Mouse (Mus musculus): ENCODE measurements around the gene Fh1. TPM values are rescaled to one million over a fixed set of nuclear protein-coding genes. Genes with fewer than 3 reads are reported as not detected.

Fh1 gene
- total and polyA plus RNA-seq, 3 experiments, result 159 to 186 TPM; not detected in 1

- no peak for DNase-seq (ENCODE audit: low read depth, low spot score)
- no peaks in the 10 kb centered on the region for H3K4me1 ChIP-seq (ENCODE audit: control insufficient read depth in 1 of 2, insufficient read depth in 2 of 2, low read length in 2 of 2)
- no peak for TF ChIP-seq RCOR1 (IDR thresholded peaks at IDR 0.05; ENCODE audit: low read depth, low read length)
- TF ChIP-seq ETS1 (IDR thresholded peaks at IDR 0.05; ENCODE audit: low read depth, low read length), result no peak
- TF ChIP-seq NRF1 (IDR thresholded peaks at IDR 0.05; ENCODE audit: insufficient read depth, low read depth, low read length, poor library complexity, severe bottlenecking), result no peak
- no peak for TF ChIP-seq UBTF (IDR thresholded peaks at IDR 0.05; ENCODE audit: borderline replicate concordance, insufficient read depth, low read depth, low read length)
- no peak for TF ChIP-seq KAT2A (conservative IDR thresholded peaks at IDR 0.05; ENCODE audit: low read depth, low read length)
- no peak for TF ChIP-seq USF1 (IDR thresholded peaks at IDR 0.05; ENCODE audit: low read depth, low read length)
- no peak for TF ChIP-seq NELFE (IDR thresholded peaks at IDR 0.05; ENCODE audit: low read depth, low read length)
- no peak for TF ChIP-seq BHLHE40 (IDR thresholded peaks at IDR 0.05; ENCODE audit: borderline replicate concordance, low read depth, low read length)
- no peak for TF ChIP-seq MAFK (IDR thresholded peaks at IDR 0.05; ENCODE audit: borderline replicate concordance, low read depth, low read length)
- no peak for TF ChIP-seq USF2 (IDR thresholded peaks at IDR 0.05; ENCODE audit: borderline replicate concordance in 1 of 2, insufficient read depth in 1 of 2, low read depth in 1 of 2, low read length in 2 of 2)
- no peak for TF ChIP-seq CTCF (IDR thresholded peaks at IDR 0.05 in 2 of 3, conservative IDR thresholded peaks at IDR 0.05 in 1 of 3; ENCODE audit: control insufficient read depth in 1 of 3, insufficient read depth in 1 of 3, low read depth in 2 of 3, low read length in 3 of 3, poor library complexity in 1 of 3, severe bottlenecking in 1 of 3)
- TF ChIP-seq MAX (IDR thresholded peaks at IDR 0.05; ENCODE audit: low read length), result no peak
- no peak for TF ChIP-seq ELF1 (IDR thresholded peaks at IDR 0.05; ENCODE audit: low read depth, low read length)
- TF ChIP-seq MYC (IDR thresholded peaks at IDR 0.05; ENCODE audit: low read depth, low read length), result no peak
- no peak for TF ChIP-seq MXI1 (IDR thresholded peaks at IDR 0.05; ENCODE audit: low read depth, low read length)
- no peak for TF ChIP-seq EP300 (IDR thresholded peaks at IDR 0.05; ENCODE audit: low read depth in 1 of 2, low read length in 2 of 2)
- TF ChIP-seq POLR2A (IDR thresholded peaks at IDR 0.05; ENCODE audit: control insufficient read depth in 1 of 2, insufficient read depth in 1 of 2, low read depth in 1 of 2, low read length in 2 of 2, poor library complexity in 1 of 2), result no peak
- TF ChIP-seq POLR2AphosphoS2 (IDR thresholded peaks at IDR 0.05; ENCODE audit: low read length), result no peak
- no peak for TF ChIP-seq MAZ (IDR thresholded peaks at IDR 0.05; ENCODE audit: low read depth, low read length)
- H3K27ac ChIP-seq (ENCODE audit: control insufficient read depth, low read depth, low read length), result no peak overlapping the region
- H3K27me3 ChIP-seq (ENCODE audit: control insufficient read depth in 1 of 2, insufficient read depth in 2 of 2, low read length in 2 of 2), result no peaks in the 10 kb centered on the region
- H3K36me3 ChIP-seq (ENCODE audit: control insufficient read depth in 1 of 2, insufficient read depth in 2 of 2, low read length in 2 of 2), result peaks cover 0 to 38% of the 10 kb centered on the region in 2 experiments; a peak in 2 of 4 replicates
- H3K79me2 ChIP-seq (ENCODE audit: control insufficient read depth, insufficient read depth, low read length, poor library complexity), result no peaks in the 10 kb centered on the region
- H3K9me3 ChIP-seq (replicated peaks; ENCODE audit: insufficient read depth, low read length), result no peaks in the 10 kb centered on the region
- no peak overlapping the region for H3K4me3 ChIP-seq (ENCODE audit: control insufficient read depth in 1 of 2, insufficient read depth in 1 of 2, low read depth in 2 of 2, low read length in 2 of 2)
- H3K9ac ChIP-seq (ENCODE audit: control insufficient read depth, low read depth, low read length, poor library complexity, severe bottlenecking), result no peak overlapping the region
These were observed 16.7 kb downstream of the Fh1 start for GRCm38 (mm10) chr1:175608708-175609107.

DNA sequence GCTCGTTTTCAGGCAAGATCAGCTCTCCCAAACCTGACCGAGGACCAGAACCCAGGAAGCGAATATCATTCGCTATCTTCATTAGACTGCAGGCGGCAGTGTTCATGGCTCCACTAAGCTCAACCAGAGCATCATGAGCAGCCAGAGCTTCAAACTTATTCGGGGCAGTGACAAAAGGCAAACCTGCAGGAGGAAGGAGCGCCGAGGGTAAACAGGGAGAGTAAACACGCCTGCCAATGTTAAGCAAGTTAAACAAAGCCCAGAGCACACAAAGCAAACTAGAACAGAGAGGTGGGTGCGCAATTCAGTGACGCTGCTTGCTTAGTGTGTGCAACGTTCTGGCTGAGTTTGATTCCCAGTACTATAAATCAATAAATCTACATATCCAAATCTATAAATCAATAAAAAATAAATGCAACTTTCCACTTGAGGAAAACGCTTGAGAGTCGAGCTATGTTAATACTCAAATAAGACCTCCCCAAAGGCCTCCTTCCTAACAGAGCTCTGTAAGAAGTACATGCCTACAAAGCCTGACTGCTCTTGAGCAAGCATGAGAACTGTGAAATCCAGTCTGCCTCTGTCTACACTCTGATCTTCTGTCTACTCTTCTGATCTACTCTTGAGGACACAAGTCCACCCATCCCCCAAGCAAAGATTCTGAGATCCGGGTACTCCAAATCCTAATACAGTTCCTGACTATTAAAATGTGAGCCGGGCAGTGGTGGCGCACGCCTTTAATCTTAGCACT is 17.4 kb downstream of the Fh1 start:
- Histone ChIP-seq H3K79me2 (ENCODE audit: control insufficient read depth, insufficient read depth, low read length, poor library complexity) (no peaks in the 10 kb centered on the region), H3K4me1 (ENCODE audit: control insufficient read depth in 1 of 2, insufficient read depth in 2 of 2, low read length in 2 of 2) (no peaks in the 10 kb centered on the region), H3K4me3 (ENCODE audit: control insufficient read depth in 1 of 2, insufficient read depth in 1 of 2, low read depth in 2 of 2, low read length in 2 of 2) (no peak overlapping the region), H3K9ac (ENCODE audit: control insufficient read depth, low read depth, low read length, poor library complexity, severe bottlenecking) (no peak overlapping the region), H3K27me3 (ENCODE audit: control insufficient read depth in 1 of 2, insufficient read depth in 2 of 2, low read length in 2 of 2) (no peaks in the 10 kb centered on the region), H3K36me3 (ENCODE audit: control insufficient read depth in 1 of 2, insufficient read depth in 2 of 2, low read length in 2 of 2) (peaks cover 0 to 37% of the 10 kb centered on the region in 2 experiments; a peak in 2 of 4 replicates), H3K27ac (ENCODE audit: control insufficient read depth, low read depth, low read length) (no peak overlapping the region), H3K9me3 (replicated peaks; ENCODE audit: insufficient read depth, low read length) (no peaks in the 10 kb centered on the region)
- no peak for DNase-seq (ENCODE audit: low read depth, low spot score)
- TF ChIP-seq SMC3 (IDR thresholded peaks at IDR 0.05; ENCODE audit: low read depth, low read length) (no peak), ETS1 (IDR thresholded peaks at IDR 0.05; ENCODE audit: low read depth, low read length) (no peak), MEF2A (IDR thresholded peaks at IDR 0.05; ENCODE audit: extremely low read depth, insufficient replicate concordance, low read depth, low read length, poor library complexity, severe bottlenecking) (no peak), UBTF (IDR thresholded peaks at IDR 0.05; ENCODE audit: borderline replicate concordance, insufficient read depth, low read depth, low read length) (no peak), ZNF384 (IDR thresholded peaks at IDR 0.05; ENCODE audit: low read depth, low read length) (no peak), MYB (IDR thresholded peaks at IDR 0.05; ENCODE audit: low read depth, low read length) (no peak), SIN3A (IDR thresholded peaks at IDR 0.05; ENCODE audit: low read length) (no peak), MAZ (IDR thresholded peaks at IDR 0.05; ENCODE audit: low read depth, low read length) (no peak), USF2 (IDR thresholded peaks at IDR 0.05; ENCODE audit: borderline replicate concordance in 1 of 2, insufficient read depth in 1 of 2, low read depth in 1 of 2, low read length in 2 of 2) (no peak), RCOR1 (IDR thresholded peaks at IDR 0.05; ENCODE audit: low read depth, low read length) (no peak), ELF1 (IDR thresholded peaks at IDR 0.05; ENCODE audit: low read depth, low read length) (no peak)

Measured in MEL (cell line).